Mouse (Mus musculus) yolk sac, embryonic 10.5 days (tissue): Measurements from ENCODE around the gene Gm5592.
"Not testable (repeated sequence)": the region's sequence is repeated elsewhere in the genome, so short reads cannot be mapped to it uniquely, and the experiment has no call there.

Experiments
- DNase-seq: peaks from one replicate; pipeline ENCODE4 v3.0.0-alpha.2; 2017; ENCODE audit warnings: low spot score

Gene Gm5592

DNA sequence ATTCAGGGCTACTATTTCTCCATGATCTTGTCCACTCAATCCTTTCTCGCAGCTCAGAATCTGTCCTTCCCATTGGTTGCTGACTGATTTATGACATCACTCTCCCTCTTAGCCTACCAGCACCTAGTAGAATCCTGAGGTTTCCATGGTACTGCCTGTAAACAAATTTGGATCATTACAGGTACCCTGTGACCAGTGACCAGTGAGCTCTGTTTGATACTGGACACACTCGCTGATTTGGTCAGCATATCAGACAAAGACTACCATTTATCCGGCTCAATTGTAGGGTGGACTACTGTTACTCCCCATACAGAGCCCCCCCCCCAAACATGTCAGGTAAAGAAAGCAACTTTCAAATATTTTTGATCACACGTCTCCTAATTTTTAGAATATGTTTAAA lies at the start of gene Gm5592:
Gm5592 (plus strand) TSS at position 301 of the 400 bp plus-strand sequence.
- DNase-seq, result not testable (repeated sequence)

- not testable (repeated sequence) for DNase-seq
Measured at GRCm38 (mm10) chr7:41155806-41156205, 2.2 kb downstream of the Gm5592 start.

GRCm38 (mm10) chr7:41157879-41158278 lies 4.2 kb downstream of the Gm5592 start:
- not testable (repeated sequence) for DNase-seq

- DNase-seq, result not testable (repeated sequence)
Measured at GRCm38 (mm10) chr7:41158562-41158961, 4.9 kb downstream of the Gm5592 start.

- DNase-seq, result no peak
Measured at GRCm38 (mm10) chr7:41193671-41194070, 40.0 kb downstream of the Gm5592 start.
